Mouse (Mus musculus) cerebellum, postnatal 25 days (tissue): ENCODE measurements around the gene Hipk4.

Experiments
- DNase-seq, 2 experiments: peaks; one replicate each; pipeline ENCODE4 v3.0.0; 2021; ENCODE audit warnings: mixed read lengths in 2 of 2

Gene Hipk4

DNA sequence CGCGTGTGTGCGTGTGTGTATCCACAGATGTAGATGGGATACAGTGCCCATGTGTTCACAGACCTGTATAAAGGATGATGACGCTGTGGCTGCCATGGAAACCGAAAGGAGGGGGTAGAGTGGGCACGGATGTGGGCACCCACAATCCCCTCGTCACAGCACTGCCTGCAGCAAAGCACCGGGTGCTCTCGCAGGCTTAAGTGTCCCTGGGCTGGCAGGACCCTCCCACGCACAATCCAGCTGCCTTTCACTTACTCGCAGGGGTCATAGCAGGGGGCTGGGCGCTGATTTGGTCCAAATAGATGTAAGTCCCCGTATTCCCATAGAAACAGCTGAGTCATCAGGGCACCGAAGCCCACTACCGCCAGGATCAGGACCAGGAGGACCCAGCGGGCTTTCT, 18.4 kb downstream of the Hipk4 start:
- peak in 1 of 2 experiments; percentile 30 for DNase-seq

- no peak for DNase-seq
These were observed 18.9 kb downstream of the Hipk4 start for GRCm38 (mm10) chr7:27541922-27542321.

GRCm38 (mm10) chr7:27542392-27543033, 19.4 kb downstream of the Hipk4 start:
- DNase-seq: peak; percentile 88 to 90

- no peak for DNase-seq
These were observed 20.0 kb downstream of the Hipk4 start for GRCm38 (mm10) chr7:27543065-27543464.

DNA sequence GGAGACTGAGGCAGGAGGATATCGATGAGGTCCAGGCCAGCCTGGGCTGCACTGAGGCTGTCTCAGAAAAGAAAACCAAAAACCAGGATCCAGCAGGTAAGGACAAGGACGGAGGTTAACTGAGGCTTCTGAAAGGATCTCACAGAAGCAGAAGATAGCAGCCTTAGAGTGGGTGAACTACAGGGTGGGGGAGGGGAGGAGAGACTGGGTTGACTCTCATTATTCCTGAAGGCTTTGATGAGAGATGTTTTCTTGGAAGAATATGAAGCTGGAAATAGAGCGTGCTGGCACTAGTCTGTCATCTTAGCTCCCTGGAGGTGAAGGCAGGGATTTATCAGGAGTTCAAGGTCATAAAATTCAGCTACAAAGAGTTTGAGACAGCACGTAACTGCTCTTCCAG, 20.8 kb downstream of the Hipk4 start:
- no peak for DNase-seq

GRCm38 (mm10) chr7:27544675-27545370, 21.8 kb downstream of the Hipk4 start:
- no peak for DNase-seq

DNA sequence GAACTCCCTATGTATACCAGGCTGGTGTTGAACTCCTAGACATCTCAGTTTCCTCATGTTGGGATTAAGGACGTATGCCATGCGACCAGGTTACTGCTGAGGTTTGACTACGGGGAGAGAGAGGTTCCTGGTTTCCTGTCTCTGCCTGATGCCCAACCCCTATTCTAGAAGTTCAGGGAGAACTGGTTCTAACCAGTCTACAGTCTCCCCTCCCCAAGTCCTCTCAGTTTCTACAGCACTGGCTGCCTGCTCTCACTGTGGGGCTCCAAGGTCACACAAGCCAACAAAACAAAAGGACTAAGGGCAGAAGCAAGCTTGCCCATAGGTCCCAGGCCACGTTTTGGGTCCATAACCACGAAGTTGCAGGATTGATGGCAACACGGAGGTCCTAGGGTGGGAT, 26.5 kb downstream of the Hipk4 start:
- DNase-seq: no peak

DNA sequence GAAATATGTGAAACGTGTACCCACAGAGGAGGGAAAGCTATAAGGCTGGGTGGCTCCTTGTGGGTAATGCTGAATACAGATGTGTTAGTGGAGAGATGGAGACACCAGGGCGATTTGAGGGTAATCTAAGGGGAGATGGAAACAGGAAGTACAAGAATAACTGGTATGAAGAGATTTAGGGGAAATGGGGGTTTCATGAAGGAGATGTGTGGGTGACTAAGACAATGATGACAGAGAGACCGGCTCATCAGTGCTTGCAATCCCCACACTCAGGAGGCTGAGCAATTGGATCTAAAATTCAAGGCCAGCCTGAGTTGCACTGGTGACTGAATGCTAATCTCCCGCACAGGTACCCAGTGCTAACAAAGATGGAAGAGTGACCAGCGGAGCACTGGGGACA, 29.0 kb downstream of the Hipk4 start:
- no peak for DNase-seq

DNA sequence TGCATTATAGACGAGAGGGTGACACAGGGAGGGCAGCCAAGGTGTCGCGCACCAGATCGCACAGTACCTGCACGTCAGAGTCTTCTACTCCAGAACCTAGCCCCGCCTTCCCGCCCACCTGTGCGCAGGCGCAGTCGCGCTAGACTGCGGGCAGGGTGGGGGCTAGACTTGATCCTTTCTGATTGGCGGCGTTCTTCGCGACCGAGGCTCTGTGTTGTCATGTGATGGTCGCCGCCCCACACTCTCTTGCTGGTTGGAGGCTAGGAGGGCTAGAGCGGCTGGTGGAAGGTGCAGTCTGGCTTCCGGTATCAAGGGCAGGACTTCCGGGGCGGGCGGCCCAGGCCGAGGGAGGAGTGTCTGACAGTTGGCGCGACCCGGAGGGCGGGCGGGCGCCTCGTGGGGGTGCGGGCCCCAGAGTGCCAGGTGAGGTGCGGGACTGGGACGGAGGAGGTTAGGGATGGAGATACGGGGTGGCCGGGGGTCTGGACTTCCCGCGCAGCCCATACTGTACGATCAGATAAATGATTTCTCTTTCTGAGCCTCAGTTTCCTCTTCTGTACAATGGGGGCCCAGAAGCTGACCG, 30.0 kb downstream of the Hipk4 start, which contains the start of the genes Pld3 and 2310022A10Rik:
Pld3 (minus strand) TSS at position 288 of the 583 bp plus-strand sequence.
2310022A10Rik (plus strand) TSS at position 303 of the 583 bp plus-strand sequence.
- peak; percentile 97 to 98 for DNase-seq

- DNase-seq: no peak
These were observed 37.3 kb downstream of the Hipk4 start for GRCm38 (mm10) chr7:27560291-27560887.

GRCm38 (mm10) chr7:27560978-27561377, 37.9 kb downstream of the Hipk4 start:
- no peak for DNase-seq

DNA sequence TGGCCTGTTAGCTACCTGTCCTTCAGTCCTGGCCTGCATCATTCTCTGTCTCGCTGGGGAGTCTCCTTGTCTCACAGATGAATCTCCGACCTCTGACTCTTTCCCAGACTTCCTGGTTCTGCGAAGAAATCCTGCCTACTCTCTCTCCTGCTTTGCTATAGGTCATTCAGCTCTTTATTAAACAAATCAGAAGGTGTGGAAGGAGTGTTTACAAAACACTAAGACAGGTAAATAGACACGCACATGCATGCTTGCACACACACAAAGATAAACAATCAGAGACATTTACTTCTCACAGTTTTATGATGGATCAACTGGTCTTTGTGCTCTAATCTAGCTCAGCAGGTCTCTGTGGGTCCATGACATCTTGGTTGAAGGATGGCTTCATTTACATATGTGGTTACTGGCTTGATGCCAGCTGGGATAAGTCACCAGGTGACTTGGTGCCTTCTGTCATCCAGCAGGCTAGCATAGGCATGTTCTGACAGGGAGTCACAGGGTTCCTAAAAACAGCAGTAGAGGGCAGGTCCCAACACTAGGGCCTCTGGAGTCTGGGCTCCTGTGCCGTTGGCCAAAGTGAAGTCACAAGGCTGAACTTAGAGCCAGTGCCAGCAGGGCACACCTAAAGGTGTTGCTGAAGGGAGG, 46.6 kb downstream of the Hipk4 start:
- peak in 1 of 2 experiments; percentile 38 for DNase-seq

DNA sequence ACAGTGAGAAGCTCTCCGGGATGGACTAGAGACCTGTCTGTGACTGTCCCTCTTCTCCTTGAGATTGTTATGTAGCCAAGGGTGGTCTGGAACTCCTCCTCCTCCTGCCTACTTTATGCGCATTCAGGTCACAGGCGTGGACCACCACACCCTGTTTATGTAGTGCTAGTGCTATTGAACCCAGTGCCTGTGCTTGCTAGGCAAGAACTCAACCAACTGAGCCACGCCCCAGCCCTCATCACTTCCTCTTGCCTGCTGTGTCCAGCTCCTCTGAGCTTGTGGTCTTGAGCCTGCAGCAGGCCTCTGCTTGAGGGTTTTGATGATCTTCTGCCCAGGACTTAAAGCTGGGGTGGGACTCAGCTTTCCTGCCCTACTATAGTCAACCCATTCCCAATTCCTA, 49.1 kb downstream of the Hipk4 start:
- DNase-seq: no peak

DNA sequence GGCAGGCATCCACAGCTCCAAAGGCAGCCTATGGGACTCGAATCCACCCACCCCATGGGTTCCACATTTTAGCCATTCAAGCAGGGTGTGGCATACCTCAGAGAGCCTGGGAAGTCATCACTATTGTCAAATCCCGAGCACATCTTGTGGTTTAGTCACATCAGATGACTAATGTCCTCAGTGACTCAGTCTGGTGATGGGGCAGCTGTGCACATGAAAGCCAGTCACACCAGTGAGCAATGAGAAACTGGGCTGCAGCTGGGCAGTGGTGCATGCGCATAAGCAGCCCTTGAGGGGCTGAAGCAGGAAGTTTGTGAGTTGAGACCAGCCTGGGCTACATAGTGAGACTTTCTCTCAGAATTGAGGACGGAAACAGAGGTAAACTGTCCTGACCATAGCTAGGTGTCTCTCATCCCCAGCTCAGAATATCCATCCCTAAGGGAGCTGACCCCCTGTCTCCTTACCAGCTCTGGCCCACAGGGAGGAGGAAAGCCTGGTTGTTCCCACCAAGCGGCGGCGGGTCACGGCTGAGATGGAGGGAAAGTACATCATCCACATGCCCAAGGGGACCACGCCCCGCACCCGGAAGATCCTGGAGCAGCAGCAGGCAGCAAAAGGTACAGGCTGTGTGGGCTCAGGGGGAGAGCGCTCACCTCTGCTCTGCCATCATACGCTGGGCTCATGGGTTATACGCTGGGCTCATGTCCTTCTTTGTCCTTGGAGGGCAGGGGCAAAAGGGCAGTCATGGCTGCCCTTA, 51.2 kb downstream of the Hipk4 start:
- no peak for DNase-seq

GRCm38 (mm10) chr7:27576914-27577313, 53.8 kb downstream of the Hipk4 start:
- peak; percentile 64 to 75 for DNase-seq

DNA sequence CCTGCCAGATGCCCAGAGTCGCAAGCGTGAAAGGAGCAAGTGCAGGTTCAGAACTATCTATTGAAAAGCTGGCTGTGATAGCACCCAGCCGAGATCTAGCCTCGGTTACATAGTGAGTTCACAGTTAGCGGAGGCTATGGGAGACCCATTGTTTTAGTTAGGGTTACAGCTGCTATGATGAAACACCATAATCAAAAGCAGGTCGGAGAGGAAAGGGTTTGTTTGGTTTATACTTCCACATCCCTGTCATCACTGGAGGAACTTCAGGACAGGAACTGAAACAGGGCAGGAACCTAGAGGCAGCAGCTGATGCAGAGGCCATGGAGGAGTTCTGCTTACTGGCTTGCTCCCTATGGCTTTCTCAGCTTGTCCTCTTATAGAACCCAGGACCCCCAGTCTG, 54.5 kb downstream of the Hipk4 start:
- DNase-seq: no peak

DNA sequence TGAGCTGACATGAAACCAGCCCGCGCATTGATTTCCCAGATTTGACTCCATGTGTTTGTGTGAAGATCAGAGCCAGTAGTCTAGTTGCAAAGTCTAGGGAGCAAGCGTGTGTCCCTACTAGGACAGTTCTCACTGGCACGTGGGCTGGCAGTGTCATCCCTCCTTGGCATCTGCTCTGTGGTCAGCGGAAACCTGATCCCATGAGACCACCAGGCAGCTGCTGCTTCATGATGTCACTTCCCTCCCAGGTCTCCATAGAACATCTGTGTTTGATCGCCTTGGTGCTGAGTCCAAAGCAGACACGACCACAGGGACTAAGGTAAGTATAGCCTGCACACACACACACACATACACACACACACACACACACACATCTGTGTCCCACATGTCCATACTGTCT, 55.4 kb downstream of the Hipk4 start:
- no peak for DNase-seq

DNA sequence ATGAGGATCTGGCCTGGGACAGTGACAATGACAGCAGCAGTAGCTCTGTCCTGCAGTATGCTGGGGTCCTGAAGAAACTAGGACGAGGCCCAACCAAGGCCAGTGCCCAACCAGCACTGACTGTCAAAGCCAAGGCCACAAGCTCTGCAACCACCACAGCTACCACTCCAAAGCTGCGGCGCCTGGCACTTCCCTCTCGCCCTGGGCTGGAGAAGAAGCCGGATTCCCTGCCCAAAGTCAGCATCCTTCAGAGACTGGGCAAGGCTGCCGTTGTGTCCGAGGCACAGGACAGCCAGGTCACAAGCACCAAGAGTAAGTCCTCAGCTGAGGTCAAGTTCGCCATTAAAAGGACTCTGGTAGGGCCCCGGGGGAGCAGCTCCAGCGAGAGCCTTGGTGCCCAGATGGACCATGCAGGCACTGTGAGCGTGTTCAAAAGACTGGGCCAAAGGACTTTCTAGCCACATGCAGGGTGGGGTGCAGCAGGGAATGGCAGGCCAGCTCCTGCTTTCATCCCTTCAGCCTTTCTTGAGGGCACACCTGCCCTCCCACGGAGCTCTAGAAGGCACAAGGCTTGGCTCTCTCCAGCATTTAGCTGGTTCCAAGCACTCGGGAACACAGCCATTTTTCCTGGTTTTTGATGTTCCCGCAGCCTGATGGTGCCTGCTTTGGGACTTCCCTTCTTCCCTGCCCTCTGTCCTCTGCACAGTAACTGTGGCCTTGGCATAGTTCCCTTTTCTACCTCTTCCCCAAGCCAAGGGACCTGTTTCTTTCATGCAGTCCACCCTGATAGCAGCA, 57.5 kb downstream of the Hipk4 start:
- DNase-seq: no peak
